Mouse (Mus musculus) spleen, adult 2 months (tissue): ENCODE data around the gene Ankrd10. TPM values are rescaled to one million over a fixed set of nuclear protein-coding genes. Genes with fewer than 3 reads are reported as not detected.
"Not testable (repeated sequence)": the region's sequence is repeated elsewhere in the genome, so short reads cannot be mapped to it uniquely, and the experiment has no call there.

Source experiments
- DNase-seq, 2 experiments: peaks; one replicate each; pipeline versions ENCODE4 v3.0.0 to v3.0.0-alpha.2; 2012 to 2021; ENCODE audit warnings: low spot score in 2 of 2, low read depth in 1 of 2
- H3K27ac ChIP-seq: fragments of 200-500 bp; 2 replicates; pipeline ENCODE4 v1.5.1; 2012; ENCODE audit warnings: low read length, inconsistent platforms; ENCODE audit not compliant: insufficient read depth
- H3K27me3 ChIP-seq: fragments of 200-500 bp; 2 replicates; pipeline ENCODE4 v1.6.1; 2012; ENCODE audit warnings: mild to moderate bottlenecking, moderate library complexity, low read length, inconsistent platforms; ENCODE audit not compliant: control insufficient read depth, insufficient read depth
- H3K36me3 ChIP-seq: fragments of 200-500 bp; 2 replicates; pipeline ENCODE4 v1.6.1; 2012; ENCODE audit warnings: mild to moderate bottlenecking, low read length, inconsistent platforms; ENCODE audit not compliant: control insufficient read depth, insufficient read depth
- H3K4me1 ChIP-seq: fragments of 200-500 bp; 2 replicates; pipeline ENCODE4 v1.6.1; 2011; ENCODE audit warnings: inconsistent platforms; ENCODE audit not compliant: control insufficient read depth, insufficient read depth, insufficient read length
- H3K4me3 ChIP-seq: fragments of 200-500 bp; 2 replicates; pipeline ENCODE4 v1.5.1; 2011; ENCODE audit warnings: mild to moderate bottlenecking, inconsistent platforms; ENCODE audit not compliant: insufficient read depth, insufficient read length; ENCODE audit errors: extremely low read depth
- CTCF ChIP-seq: fragments of 200-500 bp; IDR thresholded peaks from 2 replicates; pipeline ENCODE4 v1.5.1; 2011; ENCODE audit warnings: mild to moderate bottlenecking, inconsistent platforms; ENCODE audit not compliant: insufficient read depth, insufficient read length, insufficient replicate concordance; ENCODE audit errors: extremely low read depth
- POLR2A ChIP-seq: fragments of 200-500 bp; IDR thresholded peaks from 2 replicates; pipeline ENCODE4 v1.6.1; 2011; ENCODE audit warnings: low read depth, low read length, inconsistent platforms
- WGBS: fragments of 180-500 bp; shearing (Covaris S2); methylation state at CpG from one replicate; pipeline ENCODE4 v1.1.7; 2018; 5-methylcytosine and 5-hydroxymethylcytosine counted together
- polyA plus RNA-seq: library from polyadenylated mRNA; depleted of rRNA; stranded (reverse); fragments of >200 nt; gene quantifications from 2 replicates; pipeline ENCODE4 v1.2.3, GENCODE M21; 2012; rRNA removed

Ankrd10 gene
- 63.0 and 82.9 TPM in 2 replicates for polyA plus RNA-seq

GRCm38 (mm10) chr8:11635611-11636081 is at the start of gene Ankrd10:
Ankrd10 (minus strand) TSS chr8:11635757.
- WGBS = under 1% methylated on average over 40 of the region's 40 CpGs
- H3K36me3 ChIP-seq = peaks cover 10% of the 10 kb centered on the region
- no peaks in the 10 kb centered on the region for H3K27me3 ChIP-seq
- peaks cover 4% of the 10 kb centered on the region; the same call in 1 of the 2 replicates for H3K4me1 ChIP-seq
- TF ChIP-seq POLR2A = peak; percentile 88
- no peak for TF ChIP-seq CTCF
- H3K27ac ChIP-seq = peak within 1 kb of the TSS; percentile 94
- peak; percentile 92 to 97 for DNase-seq
- peak within 1 kb of the TSS; percentile 92 for H3K4me3 ChIP-seq

- H3K27me3 ChIP-seq = no peaks in the 10 kb centered on the region; the same call in 1 of the 2 replicates
- no peak overlapping the region for H3K27ac ChIP-seq
- TF ChIP-seq POLR2A (no peak), CTCF (no peak)
- H3K36me3 ChIP-seq = no peaks in the 10 kb centered on the region
- no peaks in the 10 kb centered on the region for H3K4me1 ChIP-seq
- WGBS = 86% methylated on average over 7 of the region's 7 CpGs
- no peak for DNase-seq
- H3K4me3 ChIP-seq = no peak overlapping the region
Observed at GRCm38 (mm10) chr8:11684558-11684957, 49.0 kb upstream of the Ankrd10 start.

- DNase-seq = no peak
- H3K4me3 ChIP-seq = no peak overlapping the region
- H3K4me1 ChIP-seq = no peaks in the 10 kb centered on the region
- no peaks in the 10 kb centered on the region; the same call in 1 of the 2 replicates for H3K27me3 ChIP-seq
- H3K36me3 ChIP-seq = no peaks in the 10 kb centered on the region
- WGBS = 74% methylated on average over 2 of the region's 2 CpGs
- TF ChIP-seq CTCF (no peak), POLR2A (no peak)
- no peak overlapping the region for H3K27ac ChIP-seq
Observed at GRCm38 (mm10) chr8:11668308-11668707, 32.8 kb upstream of the Ankrd10 start.

- not testable (repeated sequence) for H3K27me3 ChIP-seq, H3K36me3 ChIP-seq, H3K4me1 ChIP-seq, H3K27ac ChIP-seq, DNase-seq, H3K4me3 ChIP-seq
- 90% methylated on average over 20 of the region's 20 CpGs for WGBS
Observed at GRCm38 (mm10) chr8:11666023-11666716, 30.6 kb upstream of the Ankrd10 start.

GRCm38 (mm10) chr8:11661969-11662368 is 26.4 kb upstream of the Ankrd10 start:
- Histone ChIP-seq H3K4me3 (no peak overlapping the region), H3K36me3 (no peaks in the 10 kb centered on the region), H3K4me1 (no peaks in the 10 kb centered on the region), H3K27me3 (no peaks in the 10 kb centered on the region), H3K27ac (no peak overlapping the region)
- DNase-seq = no peak
- TF ChIP-seq CTCF = no peak
- no peak for TF ChIP-seq POLR2A
- WGBS = 78% methylated on average over 3 of the region's 3 CpGs

GRCm38 (mm10) chr8:11650021-11650420 is 14.5 kb upstream of the Ankrd10 start:
- TF ChIP-seq CTCF (no peak), POLR2A (no peak)
- 91% methylated on average over 5 of the region's 5 CpGs for WGBS

GRCm38 (mm10) chr8:11643123-11643522 is 7.6 kb upstream of the Ankrd10 start:
- H3K4me3 ChIP-seq = no peak overlapping the region
- H3K27ac ChIP-seq = no peak overlapping the region
- 71% methylated on average over 2 of the region's 2 CpGs for WGBS
- H3K27me3 ChIP-seq = no peaks in the 10 kb centered on the region
- H3K36me3 ChIP-seq = no peaks in the 10 kb centered on the region
- no peak for DNase-seq
- H3K4me1 ChIP-seq = no peaks in the 10 kb centered on the region
- TF ChIP-seq CTCF = no peak
- TF ChIP-seq POLR2A = no peak

More at GRCm38 (mm10) chr8:11650021-11650420, 14.5 kb upstream of the Ankrd10 start:
- Histone ChIP-seq H3K27me3 (no peaks in the 10 kb centered on the region), H3K27ac (no peak overlapping the region), H3K4me1 (no peaks in the 10 kb centered on the region), H3K36me3 (no peaks in the 10 kb centered on the region), H3K4me3 (no peak overlapping the region)
- DNase-seq = no peak
